Mouse (Mus musculus): ENCODE data around the gene Nyap1.

GRCm38 (mm10) chr5:137691881-137692280 is 49.5 kb downstream of the Nyap1 start:
- TF ChIP-seq GATA1 (IDR thresholded peaks at IDR 0.05; ENCODE audit: low read length) = no peak
- no peak for TF ChIP-seq TAL1 (IDR thresholded peaks at IDR 0.05; ENCODE audit: low read length)

Measured in erythroblast, embryonic 14.5 days (primary cell).